Mouse (Mus musculus) hindbrain, postnatal 0 days (tissue): Measurements from ENCODE around the gene Prg3. TPM values are rescaled to one million over a fixed set of nuclear protein-coding genes. Genes with fewer than 3 reads are reported as not detected.

Source experiments
- ATAC-seq: fragments of 200-750 bp; cut with Nextera tagmentation; 2 replicates; pipeline ENCODE4 v1.8.0; 2017; ENCODE audit warnings: mild to moderate bottlenecking, moderate TSS enrichment, moderate library complexity
- DNase-seq: peaks from one replicate; pipeline ENCODE4 v3.0.0-alpha.2; 2015; ENCODE audit warnings: low spot score
- H3K27ac ChIP-seq: fragments of 300-500 bp; sonication (generic); 2 replicates; pipeline ENCODE4 v1.5.1; 2014; ENCODE audit warnings: mild to moderate bottlenecking
- H3K27me3 ChIP-seq: fragments of 300-500 bp; sonication (generic); 2 replicates; pipeline ENCODE4 v1.6.1; 2014; ENCODE audit warnings: low read length, mixed read lengths; ENCODE audit not compliant: insufficient read depth
- H3K36me3 ChIP-seq: fragments of 300-500 bp; sonication (generic); 2 replicates; pipeline ENCODE4 v1.6.1; 2014; ENCODE audit warnings: low read length, mixed read lengths; ENCODE audit not compliant: insufficient read depth
- H3K4me1 ChIP-seq: fragments of 300-500 bp; sonication (generic); 2 replicates; pipeline ENCODE4 v1.6.1; 2014; ENCODE audit warnings: antibody characterized with exemption, low read length, mixed read lengths; ENCODE audit not compliant: insufficient read depth
- H3K4me2 ChIP-seq: fragments of 300-500 bp; sonication (generic); 2 replicates; pipeline ENCODE4 v1.6.1; 2014; ENCODE audit warnings: low read depth, mild to moderate bottlenecking, low read length, moderate library complexity, mixed read lengths
- H3K4me3 ChIP-seq: fragments of 300-500 bp; sonication (generic); 2 replicates; pipeline ENCODE4 v1.5.1; 2014; ENCODE audit warnings: low read length
- H3K9ac ChIP-seq: fragments of 300-500 bp; sonication (generic); replicated peaks from 2 replicates; pipeline ENCODE4 v1.6.1; 2014; ENCODE audit warnings: mild to moderate bottlenecking, low read length, moderate library complexity, mixed read lengths
- H3K9me3 ChIP-seq: fragments of 300-500 bp; sonication (generic); 2 replicates; pipeline ENCODE4 v1.6.1; 2016; ENCODE audit warnings: low read length, mixed read lengths
- CTCF ChIP-seq: IDR thresholded peaks from 2 replicates; pipeline ENCODE4 v1.5.1; 2016; ENCODE audit warnings: antibody characterized with exemption, control low read depth, low read depth
- WGBS: fragments of 180-500 bp; shearing (Covaris S2); extraction: QIAGEN DNeasy Blood & Tissue Kit; methylation state at CpG from one replicate; pipeline ENCODE4 v1.1.7; 2014; 5-methylcytosine and 5-hydroxymethylcytosine counted together
- polyA plus RNA-seq: library from polyadenylated mRNA; unstranded; fragments of >200 nt; fragmentation: Nextera tagmentation; extraction: Ambion mirVana; gene quantifications from 2 replicates; pipeline ENCODE4 v1.2.1, GENCODE M21; 2015
- total RNA-seq: library from RNA; depleted of rRNA; stranded (reverse); fragments of >200 nt; gene quantifications from 2 replicates; pipeline ENCODE4 v1.2.3, GENCODE M21; 2014; rRNA removed

Prg3 gene
- total and polyA plus RNA-seq, 2 experiments from 2014 or later = not detected

DNA sequence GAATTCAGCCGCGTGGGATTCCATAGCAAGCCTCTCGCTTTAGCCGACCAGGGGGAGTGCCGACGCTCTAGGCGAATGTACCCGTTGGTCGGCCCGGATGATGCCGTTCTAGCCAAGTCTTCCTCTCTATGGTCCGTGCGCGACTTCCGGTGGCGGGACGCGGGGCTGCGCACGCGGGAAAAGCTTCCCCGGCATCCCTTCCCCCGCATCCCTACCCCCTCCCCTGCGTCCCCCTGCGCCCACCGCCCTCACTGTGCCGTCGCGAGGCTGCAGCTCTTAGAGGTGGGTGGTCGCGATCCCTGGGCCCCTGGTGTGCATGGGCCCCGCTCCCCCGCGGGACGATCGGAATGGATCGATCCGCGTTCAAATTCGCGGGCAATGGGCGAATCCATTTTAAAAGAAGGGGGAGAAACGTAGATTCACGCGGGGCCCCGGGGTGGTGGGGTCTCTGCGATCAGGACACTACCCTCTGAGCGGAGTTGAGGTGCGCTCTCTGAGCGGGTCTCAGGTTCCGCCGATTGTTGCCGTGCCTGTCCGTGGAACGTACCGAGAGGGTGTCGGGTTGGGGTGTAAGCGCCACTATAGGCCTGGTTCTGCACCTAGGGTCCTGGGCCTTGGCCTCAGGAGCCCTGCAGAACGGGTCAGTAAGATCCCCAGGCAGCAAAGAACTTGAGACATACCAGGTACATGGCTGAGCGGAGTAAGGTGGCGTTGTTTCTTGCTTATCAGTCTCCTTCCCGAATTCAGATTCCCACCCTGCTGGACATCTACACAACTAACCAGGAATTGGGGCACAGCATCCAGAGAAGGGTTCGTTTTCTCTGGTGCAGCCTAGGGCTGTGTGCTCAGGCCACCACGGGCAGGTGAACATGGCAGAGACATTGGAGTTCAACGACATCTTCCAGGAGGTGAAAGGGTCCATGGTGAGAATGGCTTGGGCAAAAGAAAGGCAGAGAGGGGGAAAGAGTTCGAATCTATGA, 49.3 kb downstream of the Prg3 start, which contains the start of the genes Ssrp1 and P2rx3:
Gene Ssrp1, plus strand, starts transcription at position 188 of the 980 bp plus-strand sequence.
Gene P2rx3, minus strand, starts transcription at position 416 of the 980 bp plus-strand sequence.
- Histone ChIP-seq H3K4me2 (peak within 1 kb of the TSS; percentile 85), H3K27me3 (no peaks in the 10 kb centered on the region), H3K4me1 (peaks cover 7% of the 10 kb centered on the region), H3K9me3 (no peaks in the 10 kb centered on the region), H3K27ac (peak within 1 kb of the TSS; percentile 78), H3K36me3 (peaks cover 30% of the 10 kb centered on the region), H3K4me3 (peak within 1 kb of the TSS; percentile 67), H3K9ac (peak within 1 kb of the TSS; percentile 83)
- no peak; the same call in 1 of the 2 replicates for TF ChIP-seq CTCF
- ATAC-seq (peak; percentile 97), DNase-seq (peak; percentile 98)
- WGBS = under 1% methylated on average over 66 of the region's 66 CpGs

DNA sequence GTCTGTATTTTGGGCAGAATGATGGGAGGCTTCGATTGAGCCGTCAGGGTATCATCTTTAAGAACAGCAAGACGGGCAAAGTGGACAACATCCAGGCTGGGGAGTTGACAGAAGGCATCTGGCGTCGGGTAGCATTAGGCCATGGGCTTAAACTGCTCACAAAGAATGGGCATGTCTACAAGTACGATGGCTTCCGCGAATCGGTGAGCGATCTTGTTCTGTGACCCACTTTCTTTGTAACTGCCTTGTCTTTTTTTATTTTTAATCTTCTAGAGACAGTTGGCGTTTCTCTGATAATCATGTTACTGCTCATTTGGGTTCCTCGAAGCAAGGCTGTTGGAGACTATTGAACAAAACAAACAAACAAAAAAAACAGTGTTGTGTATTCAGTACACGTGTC, 50.3 kb downstream of the Prg3 start:
- H3K4me2 ChIP-seq = peak overlapping the region; percentile 85
- 80% methylated on average over 13 of the region's 13 CpGs for WGBS
- TF ChIP-seq CTCF = no peak
- peaks cover 7% of the 10 kb centered on the region for H3K4me1 ChIP-seq
- H3K9ac ChIP-seq = peak overlapping the region; percentile 83; the same call in 1 of the 2 replicates
- ATAC-seq (no peak), DNase-seq (no peak)
- no peaks in the 10 kb centered on the region for H3K27me3 ChIP-seq
- peaks cover 40% of the 10 kb centered on the region for H3K36me3 ChIP-seq
- no peaks in the 10 kb centered on the region for H3K9me3 ChIP-seq
- H3K27ac ChIP-seq = no peak overlapping the region
- H3K4me3 ChIP-seq = peak overlapping the region; percentile 67

Other genes with a start within 250 kb of the Prg3 start
- 2.9 and 4.3 TPM in 2 replicates for gene Gm19426, start 244.6 kb upstream of the Prg3 start, total RNA-seq
- 3.8 and 6.1 TPM in 2 replicates for gene Gm19426, start 244.6 kb upstream of the Prg3 start, polyA plus RNA-seq
- 28.5 and 36.5 TPM in 2 replicates for gene Serping1, start 212.8 kb upstream of the Prg3 start, total RNA-seq
- 40.9 and 46.5 TPM in 2 replicates for gene Serping1, start 212.8 kb upstream of the Prg3 start, polyA plus RNA-seq
- gene Ube2l6, start 189.4 kb upstream of the Prg3 start, total RNA-seq = 12.8 and 22.6 TPM in 2 replicates
- 16.8 and 17.7 TPM in 2 replicates for gene Ube2l6, start 189.4 kb upstream of the Prg3 start, polyA plus RNA-seq
- gene Smtnl1, start 165.6 kb upstream of the Prg3 start, total RNA-seq = 0.75 TPM in 1 of 2 replicates, not detected in the other
- not detected in 2 replicates for gene Smtnl1, start 165.6 kb upstream of the Prg3 start, polyA plus RNA-seq
- 44.5 and 57.3 TPM in 2 replicates for gene Timm10, start 161.2 kb upstream of the Prg3 start, total RNA-seq
- gene Timm10, start 161.2 kb upstream of the Prg3 start, polyA plus RNA-seq = 82.5 and 91.7 TPM in 2 replicates
- gene Slc43a1, start 149.4 kb upstream of the Prg3 start, total RNA-seq = 5.8 and 9.3 TPM in 2 replicates
- 1.3 and 1.5 TPM in 2 replicates for gene Slc43a1, start 149.4 kb upstream of the Prg3 start, polyA plus RNA-seq
- gene Rtn4rl2, start 101.5 kb upstream of the Prg3 start, total RNA-seq = 10.1 and 12.2 TPM in 2 replicates
- 4.2 and 4.3 TPM in 2 replicates for gene Rtn4rl2, start 101.5 kb upstream of the Prg3 start, polyA plus RNA-seq
- 4.9 and 9.7 TPM in 2 replicates for gene Slc43a3, start 51.6 kb upstream of the Prg3 start, total RNA-seq
- 4.1 and 6.4 TPM in 2 replicates for gene Slc43a3, start 51.6 kb upstream of the Prg3 start, polyA plus RNA-seq
- not detected in 2 replicates for gene Prg2, start 7.8 kb upstream of the Prg3 start, total RNA-seq
- gene Prg2, start 7.8 kb upstream of the Prg3 start, polyA plus RNA-seq = not detected in 2 replicates
- gene Ssrp1, start 49.0 kb downstream of the Prg3 start, total RNA-seq = 178 and 196 TPM in 2 replicates
- 141 and 142 TPM in 2 replicates for gene Ssrp1, start 49.0 kb downstream of the Prg3 start, polyA plus RNA-seq
- 1.1 and 1.7 TPM in 2 replicates for gene P2rx3, start 49.2 kb downstream of the Prg3 start, total RNA-seq
- 2.6 and 3.3 TPM in 2 replicates for gene P2rx3, start 49.2 kb downstream of the Prg3 start, polyA plus RNA-seq
- gene Tnks1bp1, start 59.8 kb downstream of the Prg3 start, total RNA-seq = 70.0 and 113 TPM in 2 replicates
- 17.4 and 19.3 TPM in 2 replicates for gene Tnks1bp1, start 59.8 kb downstream of the Prg3 start, polyA plus RNA-seq
- gene Aplnr, start 148.0 kb downstream of the Prg3 start, total RNA-seq = 22.2 and 24.2 TPM in 2 replicates
- 21.0 and 22.1 TPM in 2 replicates for gene Aplnr, start 148.0 kb downstream of the Prg3 start, polyA plus RNA-seq
- 27.3 and 33.7 TPM in 2 replicates for gene Lrrc55, start 209.0 kb downstream of the Prg3 start, total RNA-seq
- gene Lrrc55, start 209.0 kb downstream of the Prg3 start, polyA plus RNA-seq = 9.0 and 9.7 TPM in 2 replicates